Mouse (Mus musculus) ES-E14 (cell line): ENCODE data around the gene Kcnt2. TPM values are rescaled to one million over a fixed set of nuclear protein-coding genes. Genes with fewer than 3 reads are reported as not detected.

Source experiments
- DNase-seq: peaks from one replicate; pipeline ENCODE4 v3.0.0-alpha.2; 2013; ENCODE audit warnings: low read depth, low spot score
- H3K27ac ChIP-seq: 2 replicates; pipeline ENCODE4 v1.5.1; 2012; ENCODE audit warnings: low read depth, mild to moderate bottlenecking, low read length, moderate library complexity, mixed read lengths; ENCODE audit not compliant: poor library complexity, insufficient read depth, severe bottlenecking
- H3K36me3 ChIP-seq: 2 replicates; pipeline ENCODE4 v1.6.1; 2012; ENCODE audit warnings: mild to moderate bottlenecking, low read length, moderate library complexity, mixed read lengths; ENCODE audit not compliant: control insufficient read depth, poor library complexity, insufficient read depth, severe bottlenecking
- H3K4me1 ChIP-seq, 2 experiments: fragments of 150-350 bp in 1 of 2; sonication (generic) in 1 of 2; 2 replicates each; pipeline ENCODE4 v1.6.1; 2012; ENCODE audit warnings: low read length in 2 of 2, mild to moderate bottlenecking in 1 of 2, mixed read lengths in 1 of 2; ENCODE audit not compliant: control insufficient read depth in 2 of 2, insufficient read depth in 2 of 2, poor library complexity in 1 of 2
- H3K4me3 ChIP-seq, 2 experiments: fragments of 150-350 bp in 1 of 2; sonication (generic) in 1 of 2; 2 replicates each; pipeline ENCODE4 v1.5.1; 2012; ENCODE audit warnings: low read length in 2 of 2, low read depth in 1 of 2, mild to moderate bottlenecking in 1 of 2, mixed read lengths in 1 of 2; ENCODE audit not compliant: insufficient read depth in 1 of 2, poor library complexity in 1 of 2, severe bottlenecking in 1 of 2
- H3K9ac ChIP-seq: 2 replicates; pipeline ENCODE4 v1.6.1; 2012; ENCODE audit warnings: low read depth, mild to moderate bottlenecking, low read length, mixed read lengths; ENCODE audit not compliant: poor library complexity, insufficient read depth, severe bottlenecking
- H3K9me3 ChIP-seq: fragments of 150-350 bp; sonication (generic); 2 replicates; pipeline ENCODE4 v1.6.1; 2012; ENCODE audit warnings: low read depth, mild to moderate bottlenecking, low read length; ENCODE audit not compliant: control insufficient read depth, insufficient read depth
- CHD2 ChIP-seq: IDR thresholded peaks from 2 replicates; pipeline ENCODE4 v1.6.1; 2014; ENCODE audit warnings: mild to moderate bottlenecking, low read depth, low read length, inconsistent platforms
- HCFC1 ChIP-seq: IDR thresholded peaks from 2 replicates; pipeline ENCODE4 v1.6.1; 2012; ENCODE audit warnings: low read length, inconsistent platforms, borderline replicate concordance; ENCODE audit not compliant: insufficient read depth
- MAFK ChIP-seq: IDR thresholded peaks from 2 replicates; pipeline ENCODE4 v1.6.1; 2014; ENCODE audit warnings: mild to moderate bottlenecking, low read depth, low read length, inconsistent platforms; ENCODE audit not compliant: insufficient read depth
- ZC3H11A ChIP-seq: IDR thresholded peaks from 2 replicates; pipeline ENCODE4 v1.6.1; 2012; ENCODE audit warnings: low read depth, mild to moderate bottlenecking, inconsistent platforms, low read length, borderline replicate concordance
- ZNF384 ChIP-seq: IDR thresholded peaks from 2 replicates; pipeline ENCODE4 v1.6.1; 2012; ENCODE audit warnings: low read depth, low read length, inconsistent platforms
- in situ Hi-C, 2 experiments: fragments of 600-800 bp; cut with MboI; formaldehyde crosslinking; loops; one replicate each; pipeline ENCODE4 v1.15.1; 2025; ENCODE audit warnings: low sequenced_read_pairs in 2 of 2, inconsistent platforms in 1 of 2; ENCODE audit not compliant: unreplicated experiment in 2 of 2
- total RNA-seq: library from RNA; depleted of rRNA; stranded (reverse); fragments of 300-350 nt; gene quantifications from 2 replicates; pipeline ENCODE4 v1.2.3, GENCODE M21; 2012

Kcnt2 gene
- total RNA-seq, 1 experiment: 1.2 TPM

- Histone ChIP-seq H3K9me3 (no peaks in the 10 kb centered on the region), H3K27ac (no peak overlapping the region), H3K4me3 (no peak overlapping the region), H3K4me1 (no peaks in the 10 kb centered on the region), H3K9ac (no peak overlapping the region), H3K36me3 (no peaks in the 10 kb centered on the region)
- DNase-seq: no peak
- TF ChIP-seq CHD2 (no peak), MAFK (no peak), HCFC1 (no peak), ZNF384 (no peak), ZC3H11A (no peak)
- in situ Hi-C loops: no loop called here
Observed at GRCm38 (mm10) chr1:140572141-140572540, 326.2 kb downstream of the Kcnt2 start.

GRCm38 (mm10) chr1:140578607-140579006, 332.6 kb downstream of the Kcnt2 start:
- H3K4me1 ChIP-seq: no peaks in the 10 kb centered on the region
- H3K4me3 ChIP-seq: no peak overlapping the region
- H3K9me3 ChIP-seq: no peaks in the 10 kb centered on the region
- DNase-seq: no peak
- no peak for TF ChIP-seq ZC3H11A
- TF ChIP-seq CHD2: no peak
- no peak for TF ChIP-seq ZNF384
- TF ChIP-seq HCFC1: no peak
- TF ChIP-seq MAFK: no peak
- in situ Hi-C loops: no loop called here
- H3K27ac ChIP-seq: no peak overlapping the region
- no peaks in the 10 kb centered on the region for H3K36me3 ChIP-seq
- H3K9ac ChIP-seq: no peak overlapping the region

- no peaks in the 10 kb centered on the region for H3K4me1 ChIP-seq
- TF ChIP-seq MAFK (no peak), HCFC1 (no peak), ZNF384 (no peak), ZC3H11A (no peak), CHD2 (no peak)
- in situ Hi-C loops: no loop called here
Observed at GRCm38 (mm10) chr1:140588302-140588701, 342.3 kb downstream of the Kcnt2 start.

GRCm38 (mm10) chr1:140608765-140609297, 362.9 kb downstream of the Kcnt2 start:
- no peak overlapping the region for H3K9ac ChIP-seq
- no peak overlapping the region for H3K27ac ChIP-seq
- H3K9me3 ChIP-seq: no peaks in the 10 kb centered on the region
- H3K4me3 ChIP-seq: no peak overlapping the region
- in situ Hi-C loops: no loop called here
- H3K36me3 ChIP-seq: no peaks in the 10 kb centered on the region
- DNase-seq: no peak
- no peaks in the 10 kb centered on the region for H3K4me1 ChIP-seq
- TF ChIP-seq ZNF384 (no peak), ZC3H11A (no peak), HCFC1 (no peak), MAFK (no peak), CHD2 (no peak)

More at GRCm38 (mm10) chr1:140588302-140588701, 342.3 kb downstream of the Kcnt2 start:
- H3K9ac ChIP-seq: no peak overlapping the region
- H3K27ac ChIP-seq: no peak overlapping the region
- DNase-seq: no peak
- no peaks in the 10 kb centered on the region for H3K9me3 ChIP-seq
- no peaks in the 10 kb centered on the region for H3K36me3 ChIP-seq
- no peak overlapping the region for H3K4me3 ChIP-seq

- TF ChIP-seq ZC3H11A (no peak), MAFK (no peak), ZNF384 (no peak), CHD2 (no peak)
- in situ Hi-C loops: no loop called here
- H3K9ac ChIP-seq: no peak overlapping the region
Observed at GRCm38 (mm10) chr1:140613101-140613500, 367.1 kb downstream of the Kcnt2 start.

More at GRCm38 (mm10) chr1:140613101-140613500, 367.1 kb downstream of the Kcnt2 start:
- DNase-seq: no peak
- Histone ChIP-seq H3K36me3 (no peaks in the 10 kb centered on the region), H3K4me3 (no peak overlapping the region), H3K27ac (no peak overlapping the region), H3K4me1 (no peaks in the 10 kb centered on the region), H3K9me3 (no peaks in the 10 kb centered on the region)
